Mouse (Mus musculus): ENCODE data around the gene Mapkapk3.

Mapkapk3 gene

DNA sequence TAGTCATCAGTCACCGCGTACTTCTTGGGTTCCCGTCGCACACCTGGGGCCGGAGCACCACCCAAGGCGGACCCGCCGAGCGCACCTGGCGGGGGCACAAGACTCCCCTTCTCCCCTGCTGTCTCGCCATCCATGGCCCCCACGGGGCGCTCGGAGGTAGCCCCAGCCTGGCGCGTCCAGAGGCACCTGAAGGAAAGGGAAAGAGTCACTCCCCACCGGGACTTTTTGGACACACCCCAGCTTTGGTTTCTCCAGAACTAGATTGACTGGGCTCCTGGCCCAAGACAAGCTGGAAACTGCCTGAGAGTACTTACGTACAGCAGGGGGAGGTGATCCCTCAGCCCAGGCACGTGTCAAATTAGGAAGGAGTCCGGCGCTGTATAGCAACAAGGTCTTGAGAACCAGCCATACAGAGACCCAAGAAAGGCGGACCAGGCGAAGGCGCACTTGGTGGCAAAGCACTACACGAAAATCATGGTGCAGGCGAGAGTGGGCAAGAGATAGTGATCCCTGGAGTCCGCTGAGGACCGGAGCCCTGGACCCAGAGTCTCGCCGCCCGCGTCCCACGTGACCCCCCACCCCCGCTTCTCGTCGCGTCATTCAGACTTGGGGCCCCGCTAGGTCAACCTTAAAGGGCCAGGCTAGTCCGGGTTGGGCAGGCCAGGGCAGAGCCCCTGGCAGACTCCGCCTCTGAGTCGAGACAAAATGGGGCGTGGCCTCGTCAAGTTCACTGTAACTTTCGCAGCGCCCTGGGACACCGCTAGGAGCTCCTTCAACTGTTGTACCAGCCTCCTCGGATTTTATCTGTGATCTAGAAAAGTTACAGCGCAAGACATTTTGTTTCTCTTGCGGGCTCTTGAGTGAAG lies at the start of gene Mapkapk3:
Gene Mapkapk3, minus strand, starts transcription at position 667 of the 866 bp plus-strand sequence.
- peak; percentile 89 for DNase-seq

DNA sequence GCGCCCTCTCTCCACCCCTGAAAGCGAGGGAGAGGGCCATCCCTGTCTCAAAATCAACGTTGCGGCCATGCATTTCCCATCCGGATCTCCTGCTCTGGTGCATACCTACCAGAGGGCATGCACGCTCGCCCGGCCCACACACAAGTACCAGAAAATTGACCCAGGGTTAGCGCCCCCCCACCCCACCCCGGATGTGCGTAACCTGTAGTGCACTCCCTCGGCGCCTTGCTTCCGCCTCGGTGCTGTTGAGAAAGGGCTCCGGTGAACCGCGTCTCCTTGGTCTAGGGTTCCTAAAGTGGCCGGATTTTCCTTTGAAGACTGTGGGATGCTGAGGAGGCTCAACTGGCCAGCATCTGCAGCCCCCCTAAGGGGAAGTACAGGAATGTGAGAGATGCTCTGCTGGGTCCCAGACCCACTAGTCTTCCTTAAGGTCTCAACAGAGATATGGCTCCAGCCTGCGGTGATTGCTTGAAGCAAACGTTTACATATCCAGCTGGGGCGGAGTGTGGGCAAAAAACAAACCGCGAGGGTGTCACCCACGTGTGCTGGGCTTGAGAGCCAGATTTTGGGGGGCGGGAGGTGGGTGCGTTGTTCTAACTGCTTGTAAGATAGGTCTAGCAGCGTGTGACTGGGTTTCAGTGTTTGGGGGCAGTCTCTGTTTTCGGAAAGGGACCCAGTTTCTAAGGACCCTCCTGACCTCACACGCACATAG lies 48.7 kb upstream of the Mapkapk3 start, which contains the start of gene Hemk1:
Gene Hemk1, minus strand, starts transcription at position 179 of the 712 bp plus-strand sequence.
- DNase-seq = peak; percentile 79

DNA sequence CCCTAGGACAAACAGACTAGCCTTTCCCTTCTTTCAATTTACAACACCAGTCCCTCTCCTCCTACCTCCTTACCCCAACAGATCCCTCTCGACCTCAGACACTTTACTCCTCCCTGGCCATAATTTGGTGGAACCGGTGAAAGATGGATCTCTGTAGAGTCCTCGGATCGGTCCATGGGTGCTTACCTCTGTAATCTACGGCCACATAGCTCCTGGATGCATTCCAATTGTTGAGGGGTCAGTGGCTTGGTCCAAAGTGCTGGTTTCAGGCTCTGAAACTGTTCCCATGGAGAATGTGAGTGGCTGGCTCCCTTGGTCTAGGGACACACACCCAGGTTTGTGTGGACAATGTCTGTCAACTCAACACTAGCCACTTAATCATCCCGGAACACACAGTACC lies 46.7 kb upstream of the Mapkapk3 start:
- DNase-seq = no peak

DNA sequence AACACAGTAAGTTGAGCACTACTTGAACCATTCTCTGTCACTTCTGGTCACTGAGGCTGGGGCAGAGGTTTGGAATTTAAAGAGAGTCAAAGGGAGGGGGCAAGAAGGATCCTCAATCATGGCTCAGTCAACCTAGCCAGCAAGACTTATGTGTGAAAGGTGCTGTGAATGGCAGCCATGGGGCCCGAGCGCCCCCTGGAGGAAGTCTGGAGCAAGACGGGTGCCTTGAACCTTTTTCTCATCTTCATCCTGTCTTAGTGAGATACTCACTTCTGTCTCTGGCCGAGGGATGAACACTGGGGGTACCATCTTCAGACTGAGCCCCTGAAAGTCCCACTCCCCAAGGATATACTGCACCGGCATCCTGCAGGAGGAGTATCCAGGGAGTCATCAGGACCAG lies 46.2 kb upstream of the Mapkapk3 start:
- peak; percentile 80 for DNase-seq

DNA sequence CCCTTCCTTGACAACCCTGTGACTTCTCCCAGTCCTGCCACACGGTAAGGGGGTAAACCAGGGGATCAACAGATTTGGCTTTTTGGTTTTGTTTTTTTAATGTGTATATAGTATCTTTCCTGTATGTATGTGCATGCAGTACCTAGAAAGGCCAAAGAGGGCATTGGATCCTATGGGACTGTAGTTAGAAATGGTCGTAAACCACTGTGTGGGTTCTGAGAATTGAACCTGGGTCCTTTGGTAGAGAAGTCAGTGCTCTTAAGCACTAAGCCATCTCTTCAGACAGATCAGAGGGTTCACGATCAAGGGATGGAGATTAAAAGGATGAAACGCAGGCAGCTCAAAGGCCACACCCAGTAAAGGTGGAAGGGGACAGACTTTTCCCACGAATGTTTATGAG lies 45.4 kb upstream of the Mapkapk3 start:
- DNase-seq = no peak

DNA sequence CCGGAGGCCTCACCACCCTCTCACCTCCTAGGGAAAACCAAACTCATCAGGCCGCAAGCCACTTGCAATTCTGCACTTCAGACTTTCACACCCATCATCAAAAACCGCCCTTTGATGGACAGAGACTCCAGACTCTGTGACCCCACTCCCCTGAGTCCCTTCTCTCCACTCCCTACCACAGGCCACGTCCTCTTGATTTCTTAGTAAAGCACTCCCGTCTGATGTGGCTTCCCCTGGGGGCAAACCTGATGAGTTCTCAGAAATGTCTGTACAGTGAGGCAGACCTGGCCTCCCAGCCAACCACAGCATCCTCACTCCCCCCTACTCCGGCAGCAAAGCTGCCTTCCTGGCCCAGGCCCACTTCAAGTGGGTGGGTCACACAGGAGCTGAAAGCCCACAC lies 44.7 kb upstream of the Mapkapk3 start:
- DNase-seq = peak; percentile 53

DNA sequence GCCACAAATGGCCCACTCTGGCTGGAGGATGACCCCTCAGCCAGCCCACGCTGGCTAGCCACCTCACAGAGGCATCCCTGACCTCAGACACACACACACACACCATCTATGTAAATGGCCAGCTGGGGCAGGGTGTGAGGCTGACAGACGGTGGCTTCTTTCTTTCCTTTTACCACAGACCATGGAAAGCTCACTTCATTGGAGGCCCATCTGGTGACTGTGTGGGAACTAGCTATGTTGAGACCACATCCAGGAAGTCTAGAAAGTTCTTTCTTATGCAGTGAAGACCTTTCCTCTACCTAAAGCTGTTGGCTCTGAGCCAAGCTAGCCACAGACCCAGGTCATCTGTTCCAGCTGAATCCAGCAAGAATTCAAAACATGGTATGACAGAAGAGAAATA lies 44.0 kb upstream of the Mapkapk3 start:
- DNase-seq = peak; percentile 11

DNA sequence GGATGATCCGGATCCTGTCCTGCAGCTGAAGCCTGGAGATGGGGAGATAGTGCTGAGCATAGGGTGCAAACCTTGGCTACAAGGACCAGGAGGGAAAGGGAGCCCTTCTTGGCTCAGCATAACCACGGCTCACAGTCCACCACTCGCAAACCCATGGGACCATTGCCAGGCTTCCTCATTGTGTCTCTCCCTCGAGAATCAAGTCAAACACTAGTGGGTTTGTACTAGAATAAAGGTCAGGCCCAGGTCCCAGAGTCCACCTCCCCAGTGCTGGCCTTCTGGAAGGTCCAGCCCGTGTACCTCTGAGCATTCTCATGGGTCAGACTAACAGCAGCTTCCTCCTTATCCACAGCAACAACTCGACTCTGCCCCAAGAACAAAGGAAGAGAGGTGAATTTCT lies 41.1 kb upstream of the Mapkapk3 start:
- no peak for DNase-seq

DNA sequence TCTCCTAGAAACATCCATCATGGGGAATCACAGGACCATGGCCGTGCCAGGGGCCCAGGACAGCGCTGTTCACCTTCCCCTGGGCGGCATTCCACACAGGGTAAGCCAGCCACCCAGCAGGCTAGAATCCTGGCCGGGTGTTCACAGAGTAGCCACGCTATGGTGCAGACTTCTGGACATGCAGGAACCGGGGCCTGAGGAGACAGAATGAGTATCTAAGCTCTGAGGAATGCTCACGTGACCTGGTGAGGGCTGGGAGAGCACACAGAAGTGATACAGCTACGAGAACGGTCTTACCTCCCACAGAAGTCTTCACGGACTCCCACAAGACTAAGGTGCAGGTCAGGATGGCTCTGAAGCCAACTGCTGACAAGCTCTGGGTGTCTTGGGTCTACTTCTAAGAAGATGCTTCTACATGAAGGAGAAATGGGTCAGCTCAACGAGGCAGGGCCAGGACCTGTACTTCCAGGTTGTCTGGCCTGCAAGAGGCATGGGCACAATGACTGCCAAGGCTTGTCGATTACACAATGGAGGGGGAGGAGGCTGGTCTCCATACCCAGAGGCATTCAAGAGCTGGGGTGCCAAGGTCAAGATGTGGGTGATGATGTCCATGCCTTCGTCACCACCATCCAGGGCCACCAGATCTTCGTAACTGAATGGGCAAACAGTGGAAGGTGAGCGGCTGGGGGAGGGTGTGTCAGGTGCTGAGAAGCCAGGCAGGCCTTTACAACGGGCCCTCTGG lies 38.4 kb upstream of the Mapkapk3 start:
- DNase-seq = no peak

DNA sequence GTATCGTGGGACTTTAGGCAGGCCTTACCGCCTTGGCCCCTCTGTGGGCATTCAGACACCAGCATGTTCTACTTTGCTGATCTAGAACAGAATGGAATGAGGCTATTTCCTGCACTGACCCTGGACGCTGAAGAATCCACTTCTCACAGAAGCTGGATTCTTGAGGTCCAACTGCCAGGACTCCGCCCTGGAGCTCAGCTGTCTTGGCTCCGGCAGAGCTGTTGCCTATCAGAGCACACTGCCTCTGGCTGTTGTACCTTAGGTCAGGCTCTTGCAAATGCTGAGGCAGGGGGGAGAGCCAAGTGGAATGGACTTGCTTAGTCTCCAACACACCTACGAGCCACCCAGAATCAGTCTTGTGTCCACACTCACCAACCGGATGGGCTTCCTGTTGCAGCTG lies 36.2 kb upstream of the Mapkapk3 start:
- DNase-seq = no peak

DNA sequence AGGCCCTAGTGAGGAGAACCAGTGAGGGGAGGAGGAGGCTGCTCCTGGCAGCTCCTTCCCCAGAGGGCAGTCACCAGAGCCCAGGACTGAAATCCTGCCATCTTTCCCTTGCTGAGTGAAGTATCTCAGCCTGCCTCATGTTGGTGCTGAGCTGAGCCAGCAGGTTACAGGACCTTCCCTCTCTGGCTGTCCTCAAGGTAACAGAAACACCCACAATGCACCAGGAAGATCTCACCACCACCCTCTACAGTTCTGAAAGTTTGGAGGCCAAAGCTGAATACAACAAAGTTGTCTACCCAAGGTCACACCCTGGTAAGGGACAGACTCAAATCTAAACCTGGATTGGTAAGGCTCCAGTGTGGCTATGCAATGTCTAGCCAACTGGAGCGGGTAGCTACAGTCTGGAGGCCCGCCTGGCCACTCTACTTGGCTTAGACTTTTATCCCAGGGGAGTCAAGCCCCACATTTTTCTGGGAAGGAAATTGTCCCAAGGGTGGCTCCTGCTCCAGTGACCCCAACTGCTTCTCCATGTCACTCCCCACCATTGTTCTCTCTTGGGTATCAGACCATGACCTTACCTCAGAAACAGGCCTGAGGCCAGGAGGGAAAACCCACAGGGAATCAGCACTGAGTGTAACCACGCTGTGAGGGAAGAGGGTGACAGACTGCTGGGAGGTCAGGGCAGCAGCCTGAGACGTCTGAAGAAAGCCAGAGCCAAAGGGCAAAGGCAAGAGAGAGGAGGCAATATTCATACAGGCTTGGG lies 35.3 kb upstream of the Mapkapk3 start:
- no peak for DNase-seq

DNA sequence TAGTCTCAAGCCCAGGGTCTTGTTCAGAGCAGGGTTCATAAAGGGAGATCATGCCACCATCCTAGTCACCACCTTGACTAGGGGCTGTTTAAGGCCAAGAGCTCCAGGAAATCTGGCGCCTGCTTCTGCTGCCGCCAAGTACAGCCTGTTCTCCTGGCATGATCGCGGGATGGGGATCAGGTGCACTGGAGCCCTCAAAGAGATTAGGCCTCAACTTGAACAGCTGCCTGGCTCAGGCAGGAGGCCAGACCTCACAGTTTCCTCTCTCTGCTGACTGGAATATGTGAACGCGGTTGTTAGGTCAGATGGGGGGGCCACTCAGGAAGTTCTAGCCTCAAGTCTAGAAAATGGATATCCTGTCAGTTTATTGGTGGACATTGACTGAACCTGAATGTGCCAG lies 33.9 kb upstream of the Mapkapk3 start:
- DNase-seq = peak; percentile 25

DNA sequence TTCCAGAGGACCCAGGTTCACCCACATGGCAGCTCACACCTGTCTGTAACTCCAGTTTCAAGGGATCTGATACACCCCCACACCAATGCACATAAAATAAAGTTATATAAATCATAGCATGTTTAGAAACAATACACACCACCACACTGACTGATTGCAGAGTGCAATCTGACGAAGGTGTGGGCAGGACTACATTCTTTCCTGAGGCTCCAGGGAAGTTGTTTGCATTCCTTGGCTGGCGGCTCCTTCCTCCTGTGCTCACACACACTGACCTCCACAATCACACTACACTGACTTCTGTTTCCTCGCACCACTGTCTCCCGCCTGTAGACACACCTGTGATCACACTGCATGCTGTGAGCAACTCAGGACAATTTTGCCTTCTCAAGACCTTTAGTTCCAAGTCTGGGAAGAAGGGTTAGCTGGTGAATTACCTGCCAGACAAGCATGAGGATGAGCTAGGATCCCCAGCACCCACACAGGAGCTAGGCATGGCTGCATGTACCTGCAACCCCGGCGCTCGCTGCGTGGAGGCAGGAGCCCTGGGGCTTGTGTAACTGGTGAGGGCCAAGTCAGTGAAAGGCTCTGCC lies 32.9 kb upstream of the Mapkapk3 start:
- no peak for DNase-seq

DNA sequence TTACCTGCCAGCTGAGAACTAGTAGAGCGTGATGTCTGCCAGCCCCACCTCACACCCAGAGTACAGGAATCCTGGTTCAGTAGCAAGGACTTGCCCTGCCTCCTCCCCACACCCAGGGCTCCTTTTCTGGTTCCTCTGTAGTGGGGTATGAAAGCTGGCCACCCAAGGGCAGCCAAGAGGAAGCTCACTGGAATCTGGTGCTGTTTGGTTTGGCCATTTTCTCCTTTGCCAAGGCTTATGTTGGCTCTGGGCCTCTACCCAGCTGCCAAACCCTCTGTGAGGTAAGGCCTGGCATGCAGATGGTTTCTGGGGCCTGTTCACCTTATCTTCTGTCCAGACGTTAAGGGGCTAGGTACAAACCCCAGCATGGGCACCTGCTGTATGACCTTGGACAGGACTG lies 26.1 kb upstream of the Mapkapk3 start:
- DNase-seq = no peak

DNA sequence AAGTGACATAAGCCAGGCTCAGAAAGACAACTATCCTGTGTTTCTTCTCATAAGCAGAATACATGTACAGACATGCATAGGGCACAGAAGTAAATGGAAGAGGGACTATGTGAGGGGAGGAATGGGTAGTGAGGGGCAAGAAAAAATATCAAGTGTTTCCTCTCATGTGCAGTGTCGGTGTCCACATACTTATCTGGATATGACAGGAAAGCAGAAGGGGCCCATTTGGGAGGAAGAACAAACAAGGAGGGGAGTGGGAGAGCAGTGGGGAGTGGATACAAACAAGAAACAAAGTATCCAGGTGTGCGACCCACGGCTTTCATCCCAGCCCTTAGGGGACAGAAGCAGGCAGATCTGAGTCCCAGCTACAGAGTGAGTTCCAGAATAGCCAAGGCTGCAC lies 24.2 kb upstream of the Mapkapk3 start:
- DNase-seq = no peak

DNA sequence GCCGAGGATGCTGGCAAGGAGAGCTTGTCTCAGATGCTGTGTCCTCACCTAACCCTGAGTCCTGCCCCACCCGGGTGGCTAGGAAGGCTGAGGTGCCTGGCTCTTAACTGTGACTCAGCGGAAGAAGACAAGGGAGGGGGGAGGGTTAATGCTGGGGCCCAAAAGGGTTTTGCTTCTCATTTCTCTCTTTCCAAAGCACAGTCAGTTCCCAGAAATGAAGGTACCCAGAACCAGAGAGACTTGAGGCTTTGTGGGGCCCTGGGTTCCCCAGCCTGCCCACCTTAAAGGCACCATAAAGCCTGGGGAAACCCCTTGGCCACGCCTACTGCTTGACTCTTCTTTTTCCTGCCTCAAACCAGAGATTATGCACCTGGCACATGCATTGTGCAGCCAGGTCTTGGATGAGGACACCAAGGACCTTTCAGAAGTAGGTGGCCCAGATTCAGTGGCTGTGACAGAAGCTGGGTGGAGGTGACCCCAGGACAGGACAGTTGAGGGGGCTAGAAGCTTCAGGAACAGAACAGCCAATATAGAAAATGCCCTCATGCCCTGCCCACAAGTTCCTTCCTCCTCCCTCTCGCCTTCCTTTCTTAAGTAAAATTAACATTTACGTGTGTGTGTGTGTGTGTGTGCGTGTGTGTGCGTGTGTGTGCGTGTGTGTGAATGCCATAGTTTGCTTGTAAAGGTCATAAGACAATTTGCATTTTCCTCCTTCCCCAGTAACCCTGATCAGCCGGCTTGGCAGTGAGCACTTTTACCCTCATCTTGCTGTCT lies 23.3 kb upstream of the Mapkapk3 start:
- peak; percentile 74 for DNase-seq

DNA sequence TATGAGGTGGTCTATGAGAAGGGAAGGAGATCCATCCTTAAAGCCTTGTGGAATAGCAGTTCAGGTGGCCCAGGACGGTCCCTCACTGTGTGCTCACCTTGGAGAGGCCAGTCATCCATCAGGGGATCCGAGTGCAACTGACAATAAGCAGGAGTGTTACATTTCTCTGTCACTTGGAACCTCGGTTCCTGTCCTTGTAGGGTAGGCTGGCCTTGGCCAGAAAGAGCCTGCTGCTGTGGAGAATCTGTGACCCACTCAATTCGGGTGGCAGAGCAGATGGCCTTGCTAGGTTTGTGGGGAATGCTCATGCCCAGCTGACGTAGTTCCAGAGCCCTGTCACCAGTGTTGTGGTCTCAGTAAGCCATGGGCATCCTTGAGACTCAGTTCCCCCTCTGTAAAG lies 19.9 kb upstream of the Mapkapk3 start:
- no peak for DNase-seq

DNA sequence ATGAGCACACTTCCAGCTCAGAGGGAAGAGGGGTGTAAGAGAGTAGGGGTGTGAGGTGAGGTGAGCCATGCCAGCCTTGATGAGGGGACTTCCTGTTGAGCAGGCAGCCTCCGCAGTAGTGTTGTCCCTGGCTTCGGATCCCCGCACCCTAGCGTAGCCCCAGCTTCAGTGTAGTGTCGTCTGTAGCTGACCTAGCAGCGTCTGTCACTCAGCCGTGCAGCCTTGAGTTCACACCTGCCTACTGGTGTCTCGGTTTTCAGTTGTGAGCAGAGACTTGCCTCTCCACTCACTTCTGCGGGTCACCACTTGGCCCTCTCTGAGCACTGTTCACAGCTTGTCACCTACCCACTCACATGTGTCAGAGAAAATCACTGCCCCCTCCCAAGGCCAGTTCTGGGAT lies 19.5 kb upstream of the Mapkapk3 start:
- DNase-seq = no peak

DNA sequence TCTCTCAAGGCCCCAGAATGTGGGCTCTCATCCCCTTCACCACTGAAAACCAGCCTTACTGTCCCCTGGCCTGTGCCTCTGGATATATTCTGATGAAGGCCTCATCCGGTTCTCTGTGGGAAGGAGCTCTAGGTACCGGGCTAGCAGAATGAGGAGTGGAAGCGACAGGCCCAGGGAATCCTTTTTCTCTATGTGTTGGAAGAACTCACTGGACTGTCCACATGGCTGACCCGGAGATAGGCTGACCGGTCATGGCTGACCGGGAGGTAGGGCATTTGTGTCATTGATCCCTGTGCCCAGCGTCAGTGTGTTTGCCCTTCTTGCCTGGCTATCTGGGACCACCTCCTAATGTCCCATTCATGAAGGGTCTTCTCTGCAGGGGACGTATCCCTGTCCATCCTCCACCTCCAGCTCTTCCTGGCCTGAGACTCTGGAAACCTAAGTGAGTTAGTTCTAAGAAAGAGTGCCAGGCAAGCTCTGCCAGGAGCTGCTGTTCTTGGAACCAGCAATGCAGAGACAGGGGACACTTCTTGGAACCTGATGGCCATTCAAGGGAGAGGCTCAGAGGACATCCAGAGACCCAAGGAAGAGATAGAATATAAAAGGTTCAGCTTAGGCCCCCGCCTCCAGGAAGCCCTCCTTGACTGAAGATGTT lies 18.8 kb upstream of the Mapkapk3 start:
- no peak for DNase-seq

DNA sequence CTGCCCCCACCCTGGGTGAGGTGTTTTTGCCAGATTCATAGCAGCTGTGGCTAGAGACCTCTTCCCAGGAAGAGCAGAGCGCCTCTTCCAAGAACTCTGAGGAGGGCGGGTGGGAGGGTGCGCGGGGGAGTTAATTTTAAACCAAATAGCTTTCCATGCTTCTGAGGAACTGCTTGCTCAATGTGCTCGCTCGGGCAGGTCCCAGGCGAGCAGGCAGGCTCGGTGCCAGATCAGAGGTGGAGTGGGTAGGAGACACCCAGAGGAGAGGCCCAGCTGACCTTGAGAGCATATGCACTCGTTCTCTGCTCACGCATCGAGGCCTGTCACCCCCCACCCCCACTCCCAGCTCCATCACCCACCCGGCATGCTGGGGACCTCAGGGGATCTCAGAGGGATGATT lies 18.2 kb upstream of the Mapkapk3 start:
- no peak for DNase-seq

Measured in thymus, postnatal 25 days (tissue).